Mouse (Mus musculus): ENCODE measurements around the gene Spag17.

DNA sequence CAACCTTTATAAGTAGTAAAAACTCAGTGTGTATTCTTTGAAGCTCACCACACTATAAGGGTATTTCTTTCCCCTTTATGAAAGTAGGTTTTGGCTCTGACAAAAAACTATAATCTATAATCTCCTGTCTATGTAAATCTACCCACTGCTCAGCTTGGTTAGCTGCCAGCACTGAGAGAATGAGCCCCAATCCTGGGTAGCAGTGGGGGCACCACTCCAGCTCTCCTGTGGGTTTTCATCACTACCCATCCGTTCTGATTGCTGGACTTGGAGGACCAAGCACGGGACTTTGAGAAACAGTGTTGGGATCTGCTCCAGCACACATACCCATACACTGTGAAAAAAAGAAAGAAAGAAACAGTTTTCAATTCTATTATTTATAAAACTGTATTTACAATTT lies 236.8 kb downstream of the Spag17 start:
- TF ChIP-seq CTCF (IDR thresholded peaks at IDR 0.05; ENCODE audit: insufficient read depth, low read depth, low read length) (no peak), POLR2A (IDR thresholded peaks at IDR 0.05; ENCODE audit: insufficient read depth, low read depth, low read length) (no peak)

Measured in olfactory bulb, adult 2 months (tissue).